Mouse (Mus musculus): ENCODE data around the gene Thoc2.
"Not testable (repeated sequence)": the region's sequence is repeated elsewhere in the genome, so short reads cannot be mapped to it uniquely, and the experiment has no call there.

Gene Thoc2

GRCm38 (mm10) chrX:41920574-41920973 lies at the start of gene Thoc2:
Gene Thoc2, minus strand, starts transcription at chrX:41920674.
- DNase-seq, result no peak

GRCm38 (mm10) chrX:41970096-41970495 lies 49.6 kb upstream of the Thoc2 start:
- DNase-seq, result no peak

- peak; percentile 5 for DNase-seq
Observed at GRCm38 (mm10) chrX:41969341-41969740, 48.9 kb upstream of the Thoc2 start.

GRCm38 (mm10) chrX:41957161-41957560 lies 36.7 kb upstream of the Thoc2 start:
- peak; percentile 17 for DNase-seq

GRCm38 (mm10) chrX:41941840-41942239 lies 21.4 kb upstream of the Thoc2 start:
- no peak for DNase-seq

- not testable (repeated sequence) for DNase-seq
Observed at GRCm38 (mm10) chrX:41931821-41932220, 11.3 kb upstream of the Thoc2 start.

- peak; percentile 33 for DNase-seq
Observed at GRCm38 (mm10) chrX:41924708-41925107, 4.2 kb upstream of the Thoc2 start.

- no peak for DNase-seq
Observed at GRCm38 (mm10) chrX:41912061-41912401, 8.4 kb downstream of the Thoc2 start.

- DNase-seq, result peak; percentile 88
Observed at GRCm38 (mm10) chrX:41911390-41912060, 8.9 kb downstream of the Thoc2 start.

- peak; percentile 7 for DNase-seq
Observed at GRCm38 (mm10) chrX:41910981-41911380, 9.5 kb downstream of the Thoc2 start.

- no peak for DNase-seq
Observed at GRCm38 (mm10) chrX:41910471-41910870, 10.0 kb downstream of the Thoc2 start.

GRCm38 (mm10) chrX:41884759-41885505 lies 35.5 kb downstream of the Thoc2 start:
- DNase-seq, result no peak

- DNase-seq, result no peak
Observed at GRCm38 (mm10) chrX:41876581-41876980, 43.9 kb downstream of the Thoc2 start.

GRCm38 (mm10) chrX:41837823-41838222 lies 82.7 kb downstream of the Thoc2 start:
- no peak for DNase-seq

- DNase-seq, result no peak
Observed at GRCm38 (mm10) chrX:41805592-41805991, 114.9 kb downstream of the Thoc2 start.

GRCm38 (mm10) chrX:41793303-41793702 lies 127.2 kb downstream of the Thoc2 start:
- no peak for DNase-seq
